Mouse (Mus musculus) limb, embryonic 10.5 days (tissue): ENCODE data around the gene Mdga2. TPM values are rescaled to one million over a fixed set of nuclear protein-coding genes. Genes with fewer than 3 reads are reported as not detected.

ENCODE experiments used
- DNase-seq: peaks from one replicate; pipeline ENCODE4 v3.0.0-alpha.2; 2017; ENCODE audit warnings: low spot score
- H3K27ac ChIP-seq: fragments of 300-500 bp; sonication (generic); 2 replicates; pipeline ENCODE4 v1.5.1; 2016; ENCODE audit warnings: mild to moderate bottlenecking
- H3K27me3 ChIP-seq: fragments of 300-500 bp; sonication (generic); 2 replicates; pipeline ENCODE4 v1.6.1; 2016; ENCODE audit warnings: low read depth, mild to moderate bottlenecking; ENCODE audit not compliant: poor library complexity, severe bottlenecking
- H3K36me3 ChIP-seq: fragments of 300-500 bp; sonication (generic); 2 replicates; pipeline ENCODE4 v1.6.1; 2016; ENCODE audit warnings: mild to moderate bottlenecking, moderate library complexity
- H3K4me1 ChIP-seq: fragments of 300-500 bp; sonication (generic); 2 replicates; pipeline ENCODE4 v1.6.1; 2016
- H3K4me3 ChIP-seq: fragments of 300-500 bp; sonication (generic); 2 replicates; pipeline ENCODE4 v1.5.1; 2016; ENCODE audit warnings: mild to moderate bottlenecking, moderate library complexity
- H3K9me3 ChIP-seq: fragments of 300-500 bp; sonication (generic); replicated peaks from 2 replicates; pipeline ENCODE4 v1.6.1; 2016; ENCODE audit warnings: mild to moderate bottlenecking
- WGBS: fragments of 180-500 bp; shearing (Covaris S2); methylation state at CpG from one replicate; pipeline ENCODE4 v1.1.7; 2016; 5-methylcytosine and 5-hydroxymethylcytosine counted together
- polyA plus RNA-seq: library from polyadenylated mRNA; unstranded; fragments of >200 nt; fragmentation: Nextera tagmentation; extraction: Ambion mirVana; gene quantifications from 2 replicates; pipeline ENCODE4 v1.2.1, GENCODE M21; 2016

Mdga2 gene
- polyA plus RNA-seq, 1 experiment from 2014 or later = 0.38 TPM

DNA sequence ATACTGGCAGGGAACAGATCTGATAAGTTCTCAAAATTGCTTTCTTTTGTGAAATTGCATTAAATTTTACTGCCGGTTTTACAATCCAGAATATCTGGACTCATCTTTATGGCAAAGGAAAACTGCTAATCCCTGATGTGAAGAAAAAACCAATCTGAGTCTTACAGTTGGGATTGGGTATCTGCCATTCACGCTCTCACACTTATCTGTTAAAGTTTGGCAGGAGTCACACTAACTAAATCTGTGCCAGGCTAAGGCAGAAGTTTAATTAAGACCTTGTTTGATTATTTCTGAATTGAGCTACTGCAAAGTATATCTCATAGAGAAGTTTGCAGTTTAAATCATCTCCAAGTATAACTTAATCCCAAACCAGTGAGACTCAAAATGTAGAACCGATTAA lies 82.2 kb downstream of the Mdga2 start:
- H3K4me3 ChIP-seq = no peak overlapping the region
- H3K4me1 ChIP-seq = no peaks in the 10 kb centered on the region
- DNase-seq = no peak
- no peak overlapping the region for H3K27ac ChIP-seq
- no peaks in the 10 kb centered on the region for H3K9me3 ChIP-seq
- no peaks in the 10 kb centered on the region for H3K36me3 ChIP-seq
- H3K27me3 ChIP-seq = no peaks in the 10 kb centered on the region
- 89% methylated on average over 3 of the region's 3 CpGs for WGBS

DNA sequence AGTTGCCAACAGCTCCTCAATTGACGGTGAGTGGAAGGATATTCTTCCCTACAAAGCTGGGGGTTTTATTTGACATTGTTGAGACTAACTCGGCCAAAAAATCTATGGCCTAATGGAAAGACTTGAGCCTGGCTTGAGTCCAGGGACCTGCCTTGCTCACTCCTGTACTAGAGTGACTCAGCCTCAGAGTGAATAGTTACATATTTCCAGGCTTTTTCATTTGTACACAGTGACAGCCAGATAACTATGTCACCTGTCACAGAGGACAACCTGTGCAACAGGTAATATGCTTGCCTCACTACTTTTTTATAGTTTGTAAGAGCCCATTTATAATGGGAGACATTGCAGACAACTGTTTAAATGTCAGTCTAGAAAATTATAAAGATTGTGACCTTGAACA lies 94.9 kb downstream of the Mdga2 start:
- no peaks in the 10 kb centered on the region for H3K36me3 ChIP-seq
- no peaks in the 10 kb centered on the region for H3K4me1 ChIP-seq
- WGBS = 88% methylated on average over 2 of the region's 2 CpGs
- H3K9me3 ChIP-seq = no peaks in the 10 kb centered on the region
- H3K27me3 ChIP-seq = no peaks in the 10 kb centered on the region
- H3K27ac ChIP-seq = no peak overlapping the region
- no peak for DNase-seq
- no peak overlapping the region for H3K4me3 ChIP-seq

DNA sequence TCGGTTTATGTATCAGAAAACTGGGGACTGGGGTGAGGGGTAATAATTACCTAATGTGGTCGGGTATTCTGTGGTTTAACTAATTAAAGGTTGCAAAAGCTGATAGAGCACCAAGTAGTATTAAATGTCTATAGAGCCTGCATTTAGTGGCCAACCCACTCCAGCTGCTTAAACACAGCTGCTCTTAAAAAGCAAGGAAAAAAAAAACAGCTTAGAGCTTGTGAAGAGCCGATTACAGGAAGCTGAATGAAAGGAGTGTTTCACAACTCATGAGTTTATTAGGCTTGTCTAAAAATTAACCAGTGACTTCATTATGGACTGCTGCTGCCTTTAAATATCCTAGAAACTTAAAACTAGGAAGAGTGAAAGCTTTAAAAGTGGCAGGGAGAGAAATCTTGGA lies 98.5 kb downstream of the Mdga2 start:
- Histone ChIP-seq H3K36me3 (no peaks in the 10 kb centered on the region), H3K27me3 (no peaks in the 10 kb centered on the region), H3K27ac (no peak overlapping the region), H3K4me3 (no peak overlapping the region), H3K9me3 (no peaks in the 10 kb centered on the region), H3K4me1 (no peaks in the 10 kb centered on the region)
- WGBS = 68% methylated on average over 3 of the region's 3 CpGs
- no peak for DNase-seq

DNA sequence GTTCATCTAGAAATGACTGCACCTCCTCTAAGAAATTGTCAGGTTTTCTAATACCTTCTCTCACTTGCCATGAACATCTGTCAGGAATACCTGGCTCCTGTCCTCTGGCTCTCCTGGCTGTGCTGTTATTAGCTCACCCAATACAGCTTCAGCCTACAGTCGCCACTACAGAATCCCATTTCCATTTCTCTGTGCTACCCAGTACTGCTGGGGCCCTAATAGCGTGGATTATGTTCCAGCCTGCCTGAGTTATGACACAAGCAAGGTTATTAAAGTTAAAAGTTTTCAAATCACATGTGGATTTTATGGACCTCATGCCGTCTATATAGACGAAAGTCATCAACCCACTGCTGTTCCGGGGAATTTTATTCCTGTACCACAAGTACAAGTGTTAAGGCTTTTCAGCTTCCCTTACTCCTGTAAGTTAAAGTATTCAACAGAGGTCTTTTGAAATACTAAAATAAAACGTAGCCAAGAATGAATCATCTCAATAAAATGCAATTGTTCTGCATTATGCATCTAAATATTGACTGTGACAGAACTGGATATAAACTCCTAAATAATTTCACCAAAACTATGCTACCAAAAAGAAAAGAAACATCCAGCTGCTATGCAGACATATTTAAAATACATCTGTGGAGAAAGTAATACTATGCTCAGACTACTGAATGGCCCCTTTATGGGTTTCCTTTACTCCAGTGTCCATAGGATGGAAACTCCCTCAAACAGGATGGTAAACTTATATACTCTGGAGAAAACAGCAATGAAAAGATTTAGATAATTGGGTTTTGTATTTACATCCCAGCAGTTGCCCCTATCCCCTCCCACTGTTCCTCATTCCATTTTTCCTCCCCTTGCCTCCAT lies 103.5 kb downstream of the Mdga2 start:
- no peak overlapping the region for H3K4me3 ChIP-seq
- H3K9me3 ChIP-seq = no peaks in the 10 kb centered on the region
- no peak overlapping the region for H3K27ac ChIP-seq
- no peaks in the 10 kb centered on the region for H3K27me3 ChIP-seq
- H3K36me3 ChIP-seq = no peaks in the 10 kb centered on the region
- DNase-seq = no peak
- no peaks in the 10 kb centered on the region for H3K4me1 ChIP-seq
- 88% methylated on average over 6 of the region's 6 CpGs for WGBS

DNA sequence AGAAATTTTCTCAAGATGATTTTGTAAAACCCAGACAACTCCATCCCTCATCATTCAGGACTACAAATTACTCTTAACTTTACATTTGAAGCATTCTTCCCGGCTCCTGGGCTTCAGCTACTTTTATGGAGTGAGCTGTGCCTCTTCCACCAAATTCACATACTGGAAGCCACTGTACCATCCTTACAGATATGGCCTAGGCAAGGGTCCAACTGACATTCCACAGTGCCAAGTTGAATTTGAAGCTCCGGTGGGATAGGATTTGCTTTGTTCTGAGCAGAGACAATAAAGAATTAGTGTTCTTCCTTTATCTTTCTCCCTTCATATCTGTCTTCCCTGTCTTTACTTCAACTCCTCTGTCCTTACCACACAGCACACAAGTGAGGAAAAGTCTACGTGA lies 118.2 kb downstream of the Mdga2 start:
- Histone ChIP-seq H3K4me3 (no peak overlapping the region), H3K36me3 (no peaks in the 10 kb centered on the region), H3K4me1 (no peaks in the 10 kb centered on the region), H3K27ac (no peak overlapping the region), H3K27me3 (no peaks in the 10 kb centered on the region), H3K9me3 (no peaks in the 10 kb centered on the region)
- no peak for DNase-seq
- WGBS = 92% methylated on average over 3 of the region's 3 CpGs

DNA sequence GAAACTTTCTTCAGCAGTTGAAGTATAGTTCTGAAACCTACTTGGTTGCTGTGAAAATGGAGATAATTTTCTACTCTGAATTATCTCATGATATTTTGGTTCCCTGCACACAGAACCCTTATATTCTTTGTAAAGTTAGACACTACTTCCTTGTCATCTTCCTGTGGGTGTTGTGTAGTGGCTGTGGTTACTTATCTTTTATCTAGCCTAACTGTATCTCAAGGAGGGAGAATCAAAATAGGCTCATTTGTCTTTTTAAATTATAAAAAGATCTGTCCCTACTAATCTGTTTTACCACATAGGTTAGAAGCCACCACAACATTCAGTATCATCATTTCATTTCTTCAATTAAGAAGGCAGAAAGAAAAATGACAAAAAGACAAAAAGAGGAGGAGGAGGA lies 127.9 kb downstream of the Mdga2 start:
- H3K27ac ChIP-seq = no peak overlapping the region
- no peaks in the 10 kb centered on the region for H3K27me3 ChIP-seq
- no peak overlapping the region for H3K4me3 ChIP-seq
- H3K4me1 ChIP-seq = no peaks in the 10 kb centered on the region
- no peak for DNase-seq
- H3K9me3 ChIP-seq = no peaks in the 10 kb centered on the region
- H3K36me3 ChIP-seq = no peaks in the 10 kb centered on the region

DNA sequence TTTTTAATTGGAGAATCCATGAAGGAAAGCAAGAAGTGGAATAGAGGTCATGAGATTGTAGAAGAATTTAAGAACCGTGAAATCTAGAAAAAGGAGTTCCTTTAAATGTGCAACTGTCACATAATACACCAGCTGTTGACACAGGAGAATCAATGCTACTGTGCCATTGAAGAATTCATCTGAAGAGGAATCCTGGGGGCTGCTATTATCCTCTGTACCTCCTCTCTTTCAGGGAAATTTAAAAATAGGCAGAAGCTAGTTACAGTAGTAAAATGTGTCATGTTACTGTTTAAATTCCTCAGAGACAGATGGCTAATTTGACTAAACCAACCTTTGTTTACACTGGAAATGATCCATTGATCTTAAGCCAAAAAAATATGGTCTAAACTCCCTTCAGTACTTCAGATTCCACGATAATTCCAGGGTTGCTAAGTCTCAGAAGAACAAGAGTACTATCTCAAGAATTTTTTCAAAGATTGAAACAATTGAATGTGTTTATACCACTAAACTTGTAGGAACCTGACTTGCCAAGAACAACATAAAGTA lies 131.9 kb downstream of the Mdga2 start:
- Histone ChIP-seq H3K9me3 (no peaks in the 10 kb centered on the region), H3K4me3 (no peak overlapping the region), H3K27me3 (no peaks in the 10 kb centered on the region), H3K36me3 (no peaks in the 10 kb centered on the region), H3K4me1 (no peaks in the 10 kb centered on the region), H3K27ac (no peak overlapping the region)
- WGBS = 80% methylated on average over 2 of the region's 2 CpGs
- DNase-seq = no peak

DNA sequence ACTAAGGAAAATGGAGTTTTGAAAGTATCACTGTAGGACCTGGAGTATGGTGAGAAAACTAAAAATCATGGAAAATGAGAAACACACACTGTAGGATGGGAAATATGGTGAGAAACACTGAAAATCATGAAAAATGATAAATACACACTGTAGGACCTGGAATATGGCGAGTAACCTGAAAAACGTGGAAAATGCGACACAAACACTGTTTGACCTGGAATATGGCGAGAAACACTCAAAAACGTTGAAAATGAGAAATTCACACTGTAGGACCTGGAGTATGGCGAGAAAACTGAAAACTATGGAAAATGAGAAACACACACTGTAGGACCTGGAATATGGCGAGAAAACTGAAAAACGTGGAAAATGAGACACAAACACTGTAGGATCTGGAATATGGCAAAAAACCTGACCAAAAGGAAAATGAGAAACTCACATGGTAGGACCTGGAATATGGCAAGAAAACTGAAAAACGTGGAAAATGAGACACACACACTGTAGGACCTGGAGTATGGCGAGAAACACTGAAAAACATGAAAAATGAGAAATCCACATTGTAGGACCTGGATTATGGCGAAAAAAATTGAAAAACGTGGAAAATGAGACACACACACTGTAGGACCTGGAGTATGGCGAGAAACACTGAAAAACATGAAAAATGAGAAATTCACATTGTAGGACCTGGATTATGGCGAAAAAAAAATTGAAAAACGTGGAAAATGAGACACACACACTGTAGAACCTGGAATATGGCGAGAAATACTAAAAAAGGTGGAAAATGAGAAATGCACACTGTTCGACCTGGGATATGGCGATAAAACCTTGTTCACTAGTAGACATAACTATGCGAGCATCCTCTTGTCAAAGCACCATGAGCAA lies 163.0 kb downstream of the Mdga2 start:
- Histone ChIP-seq H3K9me3 (no peaks in the 10 kb centered on the region), H3K27me3 (no peaks in the 10 kb centered on the region), H3K4me3 (no peak overlapping the region), H3K36me3 (no peaks in the 10 kb centered on the region), H3K4me1 (no peaks in the 10 kb centered on the region), H3K27ac (no peak overlapping the region)
- 58% methylated on average over 19 of the region's 19 CpGs for WGBS
- no peak for DNase-seq

DNA sequence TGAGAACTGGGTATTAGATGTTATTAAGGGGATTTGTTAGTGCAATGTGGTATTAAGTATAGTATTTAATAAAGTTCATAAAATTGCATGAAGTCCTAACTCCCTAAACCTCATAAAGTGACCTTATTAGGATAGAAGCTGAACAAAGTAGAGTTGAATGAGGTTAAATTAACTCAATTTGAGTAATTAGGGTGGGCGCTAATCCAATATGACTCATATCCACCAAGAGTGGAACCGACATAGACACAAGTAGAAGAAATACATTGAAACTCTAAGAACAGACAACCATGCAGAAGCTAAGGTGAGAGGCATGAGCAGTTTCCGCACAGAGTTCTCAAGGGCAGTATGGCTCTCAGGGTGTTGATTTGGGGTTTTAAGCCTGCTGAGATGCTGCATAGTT lies 165.7 kb downstream of the Mdga2 start:
- no peak overlapping the region for H3K27ac ChIP-seq
- H3K9me3 ChIP-seq = no peaks in the 10 kb centered on the region
- DNase-seq = no peak
- no peak overlapping the region for H3K4me3 ChIP-seq
- no peaks in the 10 kb centered on the region for H3K36me3 ChIP-seq
- WGBS = 95% methylated on average over 3 of the region's 3 CpGs
- no peaks in the 10 kb centered on the region for H3K4me1 ChIP-seq
- no peaks in the 10 kb centered on the region for H3K27me3 ChIP-seq

DNA sequence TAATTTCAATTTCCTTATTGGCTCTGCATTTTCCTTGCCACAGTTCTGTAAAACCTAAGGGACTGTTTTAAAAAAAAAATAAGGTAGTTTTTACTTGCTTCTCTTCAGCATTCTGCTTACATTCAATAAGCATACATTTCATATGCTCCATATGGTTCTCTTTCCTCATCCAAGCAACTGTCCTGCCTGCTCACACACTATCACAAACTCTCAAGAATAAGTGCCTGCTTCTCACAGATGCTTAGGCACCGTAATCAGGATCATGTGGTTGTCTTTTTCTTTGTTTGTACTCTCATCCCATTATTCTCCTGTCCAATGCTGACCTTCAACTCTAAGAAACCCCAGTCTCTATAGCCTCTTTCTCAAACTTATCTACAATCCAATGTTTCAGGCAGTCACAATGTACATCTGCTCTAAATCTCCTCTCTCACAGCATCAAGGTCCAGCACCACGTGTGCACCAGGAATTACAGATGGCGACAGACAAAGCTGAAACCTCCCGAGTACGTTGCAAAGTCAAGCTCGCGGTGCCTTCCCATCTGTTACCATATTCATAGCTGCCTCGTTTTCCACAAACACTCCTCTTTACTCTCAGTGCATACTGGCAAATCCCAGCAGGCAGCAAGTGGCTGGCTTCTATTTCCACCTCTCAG lies 177.1 kb downstream of the Mdga2 start:
- H3K9me3 ChIP-seq = no peaks in the 10 kb centered on the region
- DNase-seq = no peak
- no peak overlapping the region for H3K27ac ChIP-seq
- 85% methylated on average over 8 of the region's 8 CpGs for WGBS
- H3K36me3 ChIP-seq = no peaks in the 10 kb centered on the region
- H3K27me3 ChIP-seq = no peaks in the 10 kb centered on the region
- H3K4me1 ChIP-seq = no peaks in the 10 kb centered on the region
- H3K4me3 ChIP-seq = no peak overlapping the region

DNA sequence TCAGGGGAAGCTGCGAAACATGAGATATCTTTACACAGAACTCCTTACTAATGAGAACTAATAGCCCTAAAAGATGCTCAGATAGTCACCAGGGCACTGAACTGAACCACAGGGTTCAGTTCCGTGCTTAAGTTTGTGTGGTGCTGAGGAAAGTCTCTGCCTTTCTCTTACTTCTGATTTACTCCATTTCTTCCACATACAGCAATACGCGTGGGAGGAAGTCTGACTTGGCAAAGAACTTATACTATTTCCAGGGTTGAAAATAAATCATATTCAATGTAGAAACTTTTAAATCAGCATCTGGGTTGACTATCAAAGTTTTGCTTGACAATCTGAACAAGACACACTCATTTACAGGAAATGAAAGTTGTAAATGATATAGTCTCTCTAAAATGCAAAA lies 180.5 kb downstream of the Mdga2 start:
- 91% methylated on average over 4 of the region's 4 CpGs for WGBS
- Histone ChIP-seq H3K4me1 (no peaks in the 10 kb centered on the region), H3K27me3 (no peaks in the 10 kb centered on the region), H3K36me3 (no peaks in the 10 kb centered on the region), H3K27ac (no peak overlapping the region), H3K4me3 (no peak overlapping the region), H3K9me3 (no peaks in the 10 kb centered on the region)
- DNase-seq = no peak

DNA sequence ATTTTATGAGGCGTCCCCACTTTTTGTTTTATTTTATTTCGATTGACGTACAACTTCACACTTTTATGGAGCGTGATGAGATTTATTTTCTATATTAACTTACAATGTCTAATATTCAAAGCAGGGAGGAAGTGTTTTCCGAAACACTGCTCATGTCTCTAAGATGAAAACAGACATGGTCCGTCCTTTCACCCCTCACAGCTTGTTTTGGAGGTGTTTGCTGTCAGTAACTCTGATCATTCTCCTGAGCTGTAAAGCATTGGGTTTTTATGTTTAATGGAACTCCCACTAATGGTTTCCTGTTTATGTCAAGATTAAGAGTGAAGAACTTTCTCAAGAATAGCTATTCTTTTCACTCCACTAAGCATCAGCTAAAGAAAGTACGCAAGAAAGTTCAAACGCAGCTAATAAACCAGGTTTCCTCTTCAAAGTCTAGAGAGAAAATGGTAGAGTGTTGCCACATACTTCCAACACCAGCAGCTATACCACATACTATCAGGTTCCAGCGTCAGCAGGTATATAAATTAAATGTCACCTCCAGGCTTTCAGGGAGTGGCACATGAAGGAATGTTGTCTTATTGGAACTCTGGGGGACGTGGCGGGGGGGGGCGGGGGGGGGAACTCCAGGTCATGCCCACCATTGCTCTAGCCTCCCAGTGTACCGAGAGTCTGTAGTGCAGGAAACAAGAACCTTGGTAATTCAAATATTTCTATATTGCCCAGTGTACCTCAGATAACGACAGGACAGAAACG lies 186.7 kb downstream of the Mdga2 start:
- no peaks in the 10 kb centered on the region for H3K4me1 ChIP-seq
- 86% methylated on average over 15 of the region's 15 CpGs for WGBS
- H3K36me3 ChIP-seq = no peaks in the 10 kb centered on the region
- DNase-seq = no peak
- no peaks in the 10 kb centered on the region for H3K27me3 ChIP-seq
- H3K4me3 ChIP-seq = no peak overlapping the region
- H3K9me3 ChIP-seq = no peaks in the 10 kb centered on the region
- H3K27ac ChIP-seq = no peak overlapping the region
